24 mouse cellular contexts compared by ENCODE assay signal in the genomic region with DNA sequence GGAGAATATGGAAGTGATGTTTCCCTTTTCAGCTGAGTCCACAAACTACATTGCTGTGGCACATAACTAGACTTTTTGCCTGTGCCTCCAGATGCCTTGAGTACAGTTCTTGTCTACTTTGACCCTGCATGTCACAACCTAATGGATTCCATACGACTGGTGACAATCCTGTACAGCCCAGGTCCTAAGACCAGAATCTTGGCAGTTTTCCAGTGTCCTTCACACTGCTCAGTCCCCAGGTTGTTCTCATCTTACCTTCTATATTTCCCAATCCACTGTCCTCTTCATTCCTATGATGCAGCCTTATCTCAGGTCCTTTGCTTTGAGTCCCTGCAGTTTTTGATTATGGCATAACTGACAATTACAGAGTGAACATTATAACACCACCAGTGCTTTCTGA.
DNase-seq lines count a peak whose midpoint lies in the region; ATAC-seq lines count a peak whose summit lies in the region.
"Had no signal": no experiment of that assay in that cellular context is flagged by ENCODE, and none has a peak within 500 bp of the region (broad histone marks: within the 10 kb centered on the region; RNA-seq: fewer than 3 reads in every experiment).

No protein-coding gene starts in this region.

- DNase-seq in heart, adult 18-20 months = no peak
- no peak for DNase-seq in kidney, adult 11 months
- peak; percentile 63 for DNase-seq in embryo, embryonic 11 days
- peak; percentile 46 for DNase-seq in hindlimb bud, embryonic 11.5 days (ENCODE audit: extremely low spot score, low read depth, low spot score)
- no peak for DNase-seq in thymus, postnatal 10 days (ENCODE audit: low spot score in 2 of 2)
- DNase-seq in gastrocnemius, postnatal 10 days = no peak
- DNase-seq: adrenal gland, adult 2 months; B cell, adult 2 months; cerebellum, adult 11-12 months; cerebellum, postnatal 14 days; kidney, adult 18-20 months; kidney, postnatal 36 days; liver, embryonic 13.5 days had no signal

- no peaks in the 10 kb centered on the region for H3K36me3 ChIP-seq in heart, embryonic 11.5 days (ENCODE audit: control insufficient read depth, insufficient read depth, low read length)
- H3K36me3 ChIP-seq in kidney, embryonic 16.5 days (ENCODE audit: insufficient read depth, low read length) = no peaks in the 10 kb centered on the region
- H3K36me3 ChIP-seq: embryonic facial prominence, embryonic 12.5 days; forebrain, embryonic 12.5 days; G1E; hindbrain, embryonic 10.5 days; liver, embryonic 13.5 days; midbrain, embryonic 10.5 days had no signal

- 0 out of 2 replicates have a peak overlapping the region, but pooled peaks have one; percentile 15 for H3K27ac ChIP-seq in heart, embryonic 11.5 days (ENCODE audit: low read depth, low read length)
- H3K27ac ChIP-seq in kidney, embryonic 16.5 days (ENCODE audit: low read length) = no peak overlapping the region; the same call in 1 of the 2 replicates
- H3K27ac ChIP-seq: embryonic facial prominence, embryonic 12.5 days; forebrain, embryonic 12.5 days; hindbrain, embryonic 10.5 days; liver, embryonic 13.5 days; midbrain, embryonic 10.5 days had no signal

- no peaks in the 10 kb centered on the region for H3K27me3 ChIP-seq in heart, embryonic 11.5 days (ENCODE audit: control insufficient read depth, insufficient read depth, low read length)
- H3K27me3 ChIP-seq in kidney, embryonic 16.5 days (ENCODE audit: insufficient read depth, low read length) = no peaks in the 10 kb centered on the region
- H3K27me3 ChIP-seq: CH12.LX; embryonic facial prominence, embryonic 12.5 days; forebrain, embryonic 12.5 days; liver, embryonic 13.5 days had no signal

- H3K4me2 ChIP-seq in heart, embryonic 11.5 days = no peak overlapping the region
- H3K4me2 ChIP-seq in kidney, embryonic 16.5 days (replicated peaks; ENCODE audit: low read depth, low read length) = no peak overlapping the region
- H3K4me2 ChIP-seq: embryonic facial prominence, embryonic 12.5 days; forebrain, embryonic 12.5 days; liver, embryonic 13.5 days; lung, embryonic 14.5 days had no signal

- 18% methylated on average over 1 of the region's 1 CpGs for WGBS in heart, embryonic 11.5 days (ENCODE audit: insufficient replicate concordance)
- WGBS in kidney, embryonic 16.5 days = 17% methylated on average over 1 of the region's 1 CpGs

- H3K9ac ChIP-seq in heart, embryonic 11.5 days (ENCODE audit: low read depth, low read length) = no peak overlapping the region
- no peak overlapping the region for H3K9ac ChIP-seq in kidney, embryonic 16.5 days (replicated peaks; ENCODE audit: low read length)
- H3K9ac ChIP-seq: embryonic facial prominence, embryonic 12.5 days; forebrain, embryonic 12.5 days; liver, embryonic 13.5 days; lung, embryonic 14.5 days had no signal

- H3K4me3 ChIP-seq in heart, embryonic 11.5 days (ENCODE audit: low read depth, low read length) = no peak overlapping the region
- H3K4me3 ChIP-seq in kidney, embryonic 16.5 days (ENCODE audit: low read length) = no peak overlapping the region
- H3K4me3 ChIP-seq: embryonic facial prominence, embryonic 12.5 days; erythroblast, embryonic 14.5 days; forebrain, embryonic 12.5 days; hindbrain, embryonic 10.5 days; liver, embryonic 13.5 days; midbrain, embryonic 10.5 days had no signal

- ATAC-seq in heart, embryonic 11.5 days (replicated peaks; ENCODE audit: insufficient number of reproducible peaks, low FRiP score, low TSS enrichment) = no peak
- ATAC-seq in kidney, embryonic 16.5 days (ENCODE audit: low FRiP score, low TSS enrichment) = peak; percentile 46; the same call in 1 of the 2 replicates
- ATAC-seq: Patski had no signal

- H3K4me1 ChIP-seq in heart, embryonic 11.5 days (ENCODE audit: control insufficient read depth, insufficient read depth, low read length) = no peaks in the 10 kb centered on the region
- H3K4me1 ChIP-seq in kidney, embryonic 16.5 days (ENCODE audit: insufficient read depth, low read length) = peaks cover 12% of the 10 kb centered on the region
- H3K4me1 ChIP-seq: forebrain, embryonic 12.5 days; hindbrain, embryonic 10.5 days; liver, embryonic 13.5 days had no signal

- H3K9me3 ChIP-seq in heart, embryonic 11.5 days (replicated peaks; ENCODE audit: control insufficient read depth, low read length) = no peaks in the 10 kb centered on the region
- no peaks in the 10 kb centered on the region for H3K9me3 ChIP-seq in kidney, embryonic 16.5 days (ENCODE audit: low read length)
- H3K9me3 ChIP-seq: embryonic facial prominence, embryonic 12.5 days; forebrain, embryonic 12.5 days; hindbrain, embryonic 10.5 days; liver, embryonic 13.5 days; midbrain, embryonic 10.5 days had no signal

Comparison
In these comparisons a context has a peak if more than half of its experiments do, and no peak if none do; other contexts are left out.
1. DNase-seq: peak in embryo, embryonic 11 days (single experiment) and hindlimb bud, embryonic 11.5 days (single experiment); none in heart, adult 18-20 months (0 of 2), kidney, adult 11 months (single experiment), thymus, postnatal 10 days (0 of 2) and gastrocnemius, postnatal 10 days (single experiment).